Mouse (Mus musculus): ENCODE data around the gene Pak1ip1.

- TF ChIP-seq CTCF (IDR thresholded peaks at IDR 0.05; ENCODE audit: insufficient read depth, low read depth, low read length), result no peak
- TF ChIP-seq POLR2A (IDR thresholded peaks at IDR 0.05; ENCODE audit: insufficient read depth, low read depth, low read length), result no peak
Observed at GRCm38 (mm10) chr13:40986081-40986480, 14.7 kb upstream of the Pak1ip1 start.
